Mouse (Mus musculus) kidney, postnatal 25 days (tissue): Measurements from ENCODE around the gene Dpp10.
A peak's percentile ranks its signal among the peaks of the same experiment; 100 is the strongest.

Experiments
- DNase-seq, 2 experiments: peaks; one replicate each; pipeline ENCODE4 v3.0.0; 2021; ENCODE audit warnings: mixed read lengths in 2 of 2

Gene Dpp10

GRCm38 (mm10) chr1:124044925-124045640, at the start of gene Dpp10:
TSS of gene Dpp10 (minus strand) at chr1:124045559.
- DNase-seq = peak in 1 of 2 experiments; percentile 30

GRCm38 (mm10) chr1:124048544-124048943, 3.2 kb upstream of the Dpp10 start:
- DNase-seq = no peak

GRCm38 (mm10) chr1:124045761-124046300, 472 bp upstream of the Dpp10 start:
- DNase-seq = peak in 1 of 2 experiments; percentile 33

- DNase-seq = no peak
These were observed 1.2 kb downstream of the Dpp10 start for GRCm38 (mm10) chr1:124044161-124044560.

GRCm38 (mm10) chr1:124043421-124043820, 1.9 kb downstream of the Dpp10 start:
- no peak for DNase-seq

- DNase-seq = peak; percentile 30 to 49
These were observed 3.8 kb downstream of the Dpp10 start for GRCm38 (mm10) chr1:124041559-124041958.

- no peak for DNase-seq
These were observed 9.9 kb downstream of the Dpp10 start for GRCm38 (mm10) chr1:124035306-124035990.

GRCm38 (mm10) chr1:124032677-124033076, 12.7 kb downstream of the Dpp10 start:
- DNase-seq = no peak

- no peak for DNase-seq
These were observed 13.4 kb downstream of the Dpp10 start for GRCm38 (mm10) chr1:124031968-124032367.

- no peak for DNase-seq
These were observed 42.6 kb downstream of the Dpp10 start for GRCm38 (mm10) chr1:124002797-124003196.

GRCm38 (mm10) chr1:123995780-123996179, 49.6 kb downstream of the Dpp10 start:
- no peak for DNase-seq

- DNase-seq = no peak
These were observed 59.9 kb downstream of the Dpp10 start for GRCm38 (mm10) chr1:123985324-123986024.

GRCm38 (mm10) chr1:123978597-123978996, 66.8 kb downstream of the Dpp10 start:
- DNase-seq = no peak

- peak in 1 of 2 experiments; percentile 25 for DNase-seq
These were observed 70.7 kb downstream of the Dpp10 start for GRCm38 (mm10) chr1:123974621-123975020.

- no peak for DNase-seq
These were observed 99.2 kb downstream of the Dpp10 start for GRCm38 (mm10) chr1:123946149-123946548.

- DNase-seq = no peak
These were observed 104.5 kb downstream of the Dpp10 start for GRCm38 (mm10) chr1:123940826-123941225.

- peak in 1 of 2 experiments; percentile 2 for DNase-seq
These were observed 111.3 kb downstream of the Dpp10 start for GRCm38 (mm10) chr1:123933812-123934727.

- DNase-seq = no peak
These were observed 117.4 kb downstream of the Dpp10 start for GRCm38 (mm10) chr1:123928003-123928370.

- DNase-seq = no peak
These were observed 117.9 kb downstream of the Dpp10 start for GRCm38 (mm10) chr1:123927278-123928002.

GRCm38 (mm10) chr1:123924905-123925304, 120.5 kb downstream of the Dpp10 start:
- DNase-seq = no peak

- no peak for DNase-seq
These were observed 121.5 kb downstream of the Dpp10 start for GRCm38 (mm10) chr1:123923907-123924306.

GRCm38 (mm10) chr1:123919606-123920005, 125.8 kb downstream of the Dpp10 start:
- no peak for DNase-seq
